Mouse (Mus musculus): ENCODE data around the gene Gm4969.
"Not testable (repeated sequence)": the region's sequence is repeated elsewhere in the genome, so short reads cannot be mapped to it uniquely, and the experiment has no call there.

Gene Gm4969

DNA sequence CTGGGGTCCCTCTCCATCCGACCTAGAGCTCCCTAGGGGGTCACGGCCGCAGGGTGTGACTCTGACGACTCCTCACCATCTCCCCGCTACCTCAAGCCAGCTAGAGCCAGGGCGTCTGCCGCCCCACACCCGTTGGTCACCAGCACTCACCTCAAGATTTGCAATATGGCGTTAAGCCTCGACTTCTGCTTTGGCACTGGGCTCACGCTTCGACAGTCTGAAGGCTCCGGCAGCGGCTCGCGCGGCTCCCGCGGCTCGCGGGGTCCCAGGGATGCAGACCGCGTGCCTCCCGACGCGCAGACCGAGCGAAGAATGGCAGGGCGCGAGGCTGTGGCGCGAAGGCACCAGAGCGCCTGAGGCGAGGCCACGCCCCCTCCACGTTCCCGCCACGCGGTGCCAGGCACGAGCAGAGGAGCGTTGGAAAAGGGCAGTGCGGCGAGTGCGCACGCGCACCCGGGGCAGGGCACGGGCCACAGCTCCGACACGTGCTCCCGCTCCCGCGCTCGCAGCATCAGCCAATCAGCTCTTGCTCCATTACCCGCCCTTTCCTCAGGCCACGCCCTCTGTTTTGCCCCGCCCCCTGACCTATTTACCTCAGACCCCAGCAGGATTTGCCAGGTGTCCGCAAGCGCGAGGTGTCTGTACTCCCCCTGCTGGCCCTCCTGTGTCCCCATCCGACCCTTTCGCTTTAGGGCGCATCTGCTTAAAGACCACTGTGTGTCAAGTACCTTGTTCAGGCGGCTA is at the start of gene Gm4969:
Gene Gm4969 (minus strand): TSS at position 341 of the 744 bp plus-strand sequence.
- peak; percentile 61 to 65 for DNase-seq

DNA sequence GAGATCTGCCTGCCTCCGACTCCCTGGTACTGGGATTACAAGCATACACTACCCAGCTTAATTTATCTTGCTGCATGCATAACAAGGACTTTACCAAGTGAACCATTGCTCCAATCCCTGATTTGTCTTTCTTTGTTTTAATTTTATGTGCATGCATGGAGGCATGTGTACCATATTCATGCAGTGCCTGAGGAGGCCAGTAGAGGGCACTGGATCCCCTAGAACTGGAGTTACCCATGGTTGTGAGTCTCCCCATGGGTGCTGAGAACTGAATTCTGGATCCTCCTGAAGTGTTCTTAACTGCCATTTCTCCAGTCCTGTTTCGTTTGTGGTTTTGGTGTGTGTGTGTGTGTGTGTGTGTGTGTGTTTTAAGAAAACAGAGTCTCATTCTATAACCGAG is 48.8 kb upstream of the Gm4969 start:
- DNase-seq, result no peak

DNA sequence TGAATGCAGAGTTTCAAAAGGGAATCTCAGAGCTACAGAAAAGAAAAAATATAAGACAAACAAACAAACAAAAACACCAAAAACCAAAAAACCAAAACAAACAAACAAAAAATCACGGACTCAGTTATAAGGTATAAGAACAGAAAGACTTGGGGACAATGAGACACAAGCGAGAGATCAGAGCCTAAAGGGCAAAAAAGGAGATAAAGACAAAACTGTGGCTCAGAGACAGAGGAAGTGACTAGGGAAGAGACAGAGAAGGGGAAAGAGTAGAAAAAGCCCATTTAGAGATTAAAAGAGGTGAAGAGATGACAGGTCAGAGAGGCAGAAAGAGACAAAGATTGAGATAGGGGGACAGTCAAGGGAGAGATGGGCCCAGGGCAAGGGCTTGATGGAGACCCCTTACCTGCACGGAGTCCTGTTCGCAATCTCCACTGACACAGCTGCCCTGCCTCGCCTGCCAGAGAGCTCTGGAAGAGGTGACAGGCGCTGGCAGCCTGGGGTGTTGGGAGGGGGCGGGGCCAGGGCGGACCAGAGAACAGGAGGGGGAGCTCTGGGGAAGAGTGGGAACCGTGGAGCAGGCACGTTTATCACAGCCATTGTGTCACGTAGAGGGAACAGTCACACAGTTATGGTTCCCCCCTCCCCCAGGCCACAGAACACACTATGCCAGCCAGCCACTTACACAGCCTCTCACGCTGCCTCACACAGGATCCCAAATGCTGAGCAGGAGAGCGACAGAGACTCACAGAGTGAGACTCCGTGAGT is 47.7 kb upstream of the Gm4969 start, which contains the start of gene Gipr:
Gene Gipr (minus strand): TSS at position 472 of the 768 bp plus-strand sequence.
- no peak for DNase-seq

DNA sequence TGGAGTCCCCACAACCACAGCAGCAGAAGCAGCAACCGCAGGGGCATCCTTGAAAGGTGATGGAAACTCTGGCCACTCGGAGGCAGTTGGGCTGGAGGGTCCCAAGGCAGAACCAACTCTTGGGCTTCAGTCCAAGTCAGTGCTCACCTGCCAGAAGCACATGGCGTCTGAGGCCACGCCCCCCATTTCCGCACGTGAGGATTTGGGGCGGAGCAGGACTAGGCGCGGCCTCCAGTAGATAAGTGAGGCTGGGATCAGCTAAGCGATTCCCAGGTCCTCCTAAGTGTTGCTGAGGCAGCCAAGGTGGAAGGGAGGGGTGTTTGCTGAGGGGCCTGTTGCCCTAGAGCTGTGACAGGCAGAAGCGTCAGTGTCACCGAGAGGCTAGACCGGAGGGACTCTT is 46.8 kb upstream of the Gm4969 start:
- no peak for DNase-seq

DNA sequence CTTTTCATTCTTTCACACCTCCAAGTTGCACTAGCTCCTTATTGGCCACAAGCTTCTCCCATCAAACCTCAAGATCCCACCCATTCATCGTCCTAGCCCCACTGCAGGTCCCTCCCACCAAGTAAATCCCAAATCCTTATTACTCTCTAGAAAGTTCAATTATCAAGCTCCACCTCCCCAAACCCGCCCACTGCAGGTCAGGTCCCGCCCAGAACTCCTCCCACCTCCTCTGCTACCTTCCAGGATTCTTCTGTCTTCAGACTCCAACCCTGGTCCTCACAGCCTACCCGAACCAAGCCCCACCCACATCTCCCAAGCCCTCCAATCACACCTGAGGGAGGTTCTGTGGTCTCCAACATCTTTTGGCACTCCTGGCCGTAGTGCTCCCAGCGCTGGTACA is 46.0 kb upstream of the Gm4969 start:
- DNase-seq, result no peak

DNA sequence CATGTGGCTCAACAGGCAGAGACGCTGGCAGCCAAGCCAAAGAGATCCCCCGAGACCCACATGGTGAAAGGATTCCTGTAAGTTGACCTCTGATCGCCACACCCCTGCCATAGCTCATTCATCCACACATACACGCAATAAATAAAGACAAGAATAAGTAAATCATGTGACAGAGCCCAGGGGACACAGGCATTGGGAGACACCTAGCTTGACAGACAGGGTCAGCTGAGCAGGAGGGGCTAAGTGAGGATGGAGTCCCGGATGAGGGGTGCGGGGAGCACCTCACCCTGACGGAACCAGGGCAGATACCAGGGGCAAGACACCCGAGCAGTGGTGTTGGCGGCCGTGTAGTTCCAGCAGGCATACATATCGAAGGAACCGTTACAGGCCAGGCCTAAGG is 45.6 kb upstream of the Gm4969 start:
- DNase-seq, result no peak

DNA sequence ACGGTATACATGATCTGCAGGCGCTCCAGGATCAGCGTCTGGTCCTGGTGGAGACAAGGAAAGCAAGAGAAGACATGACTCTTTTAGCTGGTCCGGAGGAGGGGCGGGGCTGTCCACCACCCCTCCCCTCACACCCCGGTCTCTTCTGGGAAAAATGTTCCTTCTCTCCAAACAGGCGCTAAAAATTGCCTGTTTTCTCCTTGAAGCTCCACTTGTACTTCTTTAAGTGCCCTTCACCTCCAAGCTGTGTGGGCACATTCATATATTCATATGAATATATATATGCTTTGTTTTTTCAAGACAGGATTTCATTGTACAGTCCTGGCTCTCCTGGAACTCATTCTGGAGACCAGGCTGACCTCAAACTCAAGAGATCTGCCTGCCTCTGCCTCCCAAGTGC is 44.8 kb upstream of the Gm4969 start:
- DNase-seq, result no peak

DNA sequence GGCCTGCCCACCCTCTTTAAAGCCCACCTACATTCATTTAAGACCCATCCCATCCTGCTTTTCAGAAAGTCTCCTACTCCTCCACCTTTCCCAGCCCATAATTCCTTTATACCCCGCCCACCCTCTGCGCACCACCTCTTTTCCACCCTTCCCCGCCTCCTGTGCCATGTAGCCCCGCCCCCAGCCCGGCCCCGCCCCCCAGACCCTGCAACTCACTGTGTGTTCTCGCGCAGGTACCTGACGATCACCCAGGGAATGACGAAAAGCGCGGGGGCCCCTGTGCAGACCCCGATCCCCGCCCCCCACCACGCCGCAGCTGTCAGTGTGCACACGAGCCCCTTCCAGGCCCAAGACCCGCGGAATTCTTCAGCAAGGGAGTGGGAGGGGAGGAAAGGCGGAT is 41.9 kb upstream of the Gm4969 start:
- DNase-seq, result no peak

DNA sequence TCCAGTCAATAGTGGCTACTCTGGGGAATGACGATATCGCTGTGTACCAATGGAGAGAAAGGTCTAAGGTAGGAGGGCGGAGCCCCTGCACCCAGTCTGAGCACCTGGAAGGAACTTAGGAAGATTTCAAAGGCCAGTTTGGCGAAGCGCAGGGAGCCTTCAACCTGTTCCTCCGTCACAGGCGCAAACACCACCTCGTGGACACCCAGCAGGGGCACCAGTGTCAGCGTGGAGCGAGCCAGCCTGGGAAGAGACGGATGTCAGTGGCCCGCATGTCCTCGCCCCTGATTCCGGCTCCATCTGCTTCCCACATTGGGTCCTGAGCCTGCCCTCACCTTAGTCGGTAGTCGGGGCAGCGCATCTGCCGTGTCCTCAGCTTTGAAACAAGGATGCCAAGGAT is 41.2 kb upstream of the Gm4969 start:
- peak in 1 of 2 experiments; percentile 25 for DNase-seq

DNA sequence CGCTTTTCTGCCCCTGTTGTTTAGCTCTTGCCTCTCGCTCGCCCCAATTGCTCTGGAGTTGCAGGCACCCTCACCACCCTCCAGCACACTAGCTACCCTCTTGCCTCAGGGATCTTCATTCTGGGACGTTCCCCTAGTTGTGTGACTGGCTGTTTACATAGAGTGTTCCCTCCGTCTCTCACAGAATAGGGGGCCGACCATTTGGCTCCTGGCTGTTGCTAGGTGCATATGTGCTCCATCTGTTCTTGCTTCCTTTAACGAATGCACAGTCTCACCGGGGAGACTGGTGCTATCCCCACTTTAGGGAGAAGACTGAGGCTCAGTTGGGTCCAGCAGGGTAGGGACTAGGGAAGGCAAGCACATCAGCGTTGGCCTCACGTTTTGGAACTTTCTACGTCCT is 40.4 kb upstream of the Gm4969 start:
- DNase-seq, result no peak

DNA sequence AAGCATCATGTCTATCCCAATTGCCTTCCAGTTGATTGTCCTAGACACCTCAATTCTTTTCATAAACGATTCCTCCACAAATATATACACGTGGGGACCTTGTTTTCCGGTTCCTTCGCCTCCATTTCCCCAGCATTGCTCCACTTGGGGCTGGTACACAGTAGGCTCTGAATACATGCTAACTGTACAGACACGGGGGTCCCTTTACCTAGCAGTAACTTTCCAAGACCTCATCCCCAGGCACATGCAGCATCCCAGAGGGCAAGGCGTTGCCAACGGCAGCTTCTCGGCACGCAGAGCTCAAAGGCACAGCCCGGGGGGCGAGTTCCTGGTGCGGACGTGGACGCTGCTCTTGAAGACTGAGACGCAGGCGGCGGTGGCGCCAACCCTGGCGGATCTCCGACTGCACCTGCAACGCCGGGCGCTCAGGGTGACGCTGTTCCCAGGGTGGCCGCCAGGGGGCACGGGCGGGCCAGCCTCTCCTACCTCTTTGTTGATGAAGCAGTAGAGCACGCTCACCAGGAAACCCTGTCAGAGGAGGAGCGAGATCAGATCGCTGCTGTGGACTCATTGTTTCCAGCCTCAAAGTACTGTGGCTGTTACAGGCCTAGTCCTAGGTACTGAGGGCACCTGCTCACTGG is 39.1 kb upstream of the Gm4969 start:
- peak; percentile 95 to 97 for DNase-seq

DNA sequence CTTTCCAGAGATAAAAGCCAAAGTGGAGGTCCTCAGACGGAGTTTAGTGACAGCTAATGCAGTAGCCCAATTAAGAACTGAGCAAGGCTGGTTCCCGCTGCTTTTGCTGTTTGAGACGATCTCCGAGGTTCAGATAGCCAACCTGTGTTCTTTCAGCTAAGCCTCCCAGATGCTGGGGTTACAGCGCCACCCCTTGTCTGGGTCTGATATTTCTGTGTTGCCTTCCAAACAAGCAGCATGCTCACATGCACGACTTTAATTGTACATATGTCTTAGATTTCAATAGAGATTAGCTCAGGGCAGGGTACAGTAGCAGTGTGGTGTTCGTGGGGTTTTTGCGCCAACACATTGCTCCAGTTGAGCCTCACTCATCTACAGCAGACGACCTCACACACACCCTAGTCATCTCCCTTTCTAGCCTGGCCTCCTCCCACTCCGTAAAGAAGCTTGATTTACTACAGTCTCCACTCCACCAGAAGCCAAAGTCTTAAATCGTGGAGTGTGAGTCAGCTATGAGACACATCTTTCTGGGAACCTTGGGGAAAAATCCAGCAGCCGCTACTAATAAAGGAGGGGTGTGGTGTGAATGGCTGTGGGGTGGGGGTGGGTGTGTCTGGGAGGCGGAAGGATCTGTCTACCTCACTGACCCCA is 37.8 kb upstream of the Gm4969 start:
- peak in 1 of 2 experiments; percentile 25 for DNase-seq

DNA sequence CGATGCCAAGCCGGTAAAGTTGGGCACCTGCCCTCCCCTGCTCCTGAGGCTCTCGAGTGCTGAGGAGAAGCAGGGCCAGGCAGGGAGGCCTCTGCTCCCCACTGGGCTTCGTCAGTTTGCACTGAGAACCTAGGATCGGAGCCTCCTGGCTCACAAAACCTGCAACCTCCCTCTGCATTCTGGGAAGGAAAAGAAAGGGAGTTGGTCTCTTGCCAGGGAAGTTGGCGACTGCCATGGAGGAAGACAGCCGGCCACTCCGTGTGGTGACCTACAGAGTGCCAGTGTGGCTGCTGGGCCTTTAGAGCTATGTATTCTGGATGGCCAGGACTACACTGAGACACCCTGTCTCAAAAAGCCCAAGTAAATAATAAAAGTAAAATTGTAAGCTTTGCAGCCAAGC is 36.6 kb upstream of the Gm4969 start:
- no peak for DNase-seq

DNA sequence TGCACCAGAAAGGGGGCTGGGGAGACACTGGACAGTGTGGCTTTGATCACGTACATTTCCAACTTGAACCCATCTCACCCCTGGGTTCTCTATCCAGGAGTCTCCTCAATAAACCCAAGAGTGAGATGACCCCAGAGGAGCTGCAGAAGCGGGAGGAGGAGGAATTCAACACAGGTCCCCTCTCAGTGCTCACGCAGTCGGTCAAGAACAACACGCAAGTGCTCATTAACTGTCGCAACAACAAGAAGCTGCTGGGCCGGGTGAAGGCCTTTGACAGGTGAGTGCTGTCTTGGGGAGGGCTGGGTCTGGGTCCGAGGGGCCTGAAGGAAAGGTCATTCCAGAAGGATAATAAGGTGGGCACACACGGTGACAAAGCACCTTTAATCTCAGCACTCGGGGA is 33.0 kb upstream of the Gm4969 start:
- not testable (repeated sequence) for DNase-seq

DNA sequence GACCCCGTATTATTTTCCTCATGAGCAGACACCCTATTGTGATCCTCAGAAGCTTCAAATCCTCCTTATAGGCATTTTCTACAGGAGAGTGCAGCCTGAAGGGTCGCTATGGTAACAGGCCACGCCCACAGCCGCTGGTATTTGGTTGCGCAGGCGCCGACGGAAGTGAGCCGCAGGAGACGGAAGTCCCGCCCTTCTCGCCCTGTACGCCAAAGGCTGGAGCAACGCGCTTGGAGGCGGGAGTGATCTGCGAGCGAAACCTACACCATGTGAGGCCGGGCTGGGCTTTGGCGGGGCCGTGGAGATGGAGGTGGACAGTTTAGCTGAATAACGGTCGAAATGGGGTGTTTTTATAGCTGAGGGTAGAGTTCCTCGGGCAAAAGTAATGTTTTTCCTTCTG is 31.5 kb upstream of the Gm4969 start, which contains the start of gene Snrpd2:
Gene Snrpd2 (plus strand): TSS at position 97 of the 400 bp plus-strand sequence.
- DNase-seq, result peak; percentile 97 to 98

DNA sequence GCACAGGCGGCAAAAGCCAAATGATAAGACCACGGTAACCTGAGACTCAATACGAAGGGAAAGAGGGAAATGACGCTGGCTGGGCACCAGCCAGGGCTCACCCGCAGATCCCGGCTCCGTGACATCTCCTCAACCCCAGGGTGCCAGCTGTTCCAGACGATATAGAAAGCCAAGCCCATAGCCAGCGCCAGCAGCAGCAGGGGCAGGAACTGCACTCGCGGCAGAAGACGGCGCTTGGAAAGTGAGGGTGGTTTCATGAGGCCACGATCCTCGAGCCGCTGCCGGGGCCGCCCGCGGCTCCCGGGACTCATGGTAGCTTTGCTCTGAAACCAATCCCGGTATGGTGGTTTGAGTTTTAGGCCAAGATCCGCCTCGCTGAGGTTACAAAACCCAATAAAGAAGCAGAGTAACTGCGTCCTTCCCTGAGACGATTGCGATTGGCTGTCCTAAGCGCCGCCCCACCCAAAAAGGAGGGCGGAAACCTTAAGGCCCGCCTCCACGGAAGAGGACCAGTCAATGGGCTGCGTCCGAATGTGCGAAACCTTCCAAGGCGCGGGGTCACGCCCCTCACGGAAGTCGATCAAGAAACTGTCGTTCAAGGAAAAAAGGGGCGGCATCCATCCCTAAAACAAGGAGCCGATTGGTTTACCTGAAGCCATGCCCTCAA is 30.8 kb upstream of the Gm4969 start, which contains the start of gene Qpctl:
Gene Qpctl (minus strand): TSS at position 417 of the 667 bp plus-strand sequence.
- peak; percentile 96 to 99 for DNase-seq

DNA sequence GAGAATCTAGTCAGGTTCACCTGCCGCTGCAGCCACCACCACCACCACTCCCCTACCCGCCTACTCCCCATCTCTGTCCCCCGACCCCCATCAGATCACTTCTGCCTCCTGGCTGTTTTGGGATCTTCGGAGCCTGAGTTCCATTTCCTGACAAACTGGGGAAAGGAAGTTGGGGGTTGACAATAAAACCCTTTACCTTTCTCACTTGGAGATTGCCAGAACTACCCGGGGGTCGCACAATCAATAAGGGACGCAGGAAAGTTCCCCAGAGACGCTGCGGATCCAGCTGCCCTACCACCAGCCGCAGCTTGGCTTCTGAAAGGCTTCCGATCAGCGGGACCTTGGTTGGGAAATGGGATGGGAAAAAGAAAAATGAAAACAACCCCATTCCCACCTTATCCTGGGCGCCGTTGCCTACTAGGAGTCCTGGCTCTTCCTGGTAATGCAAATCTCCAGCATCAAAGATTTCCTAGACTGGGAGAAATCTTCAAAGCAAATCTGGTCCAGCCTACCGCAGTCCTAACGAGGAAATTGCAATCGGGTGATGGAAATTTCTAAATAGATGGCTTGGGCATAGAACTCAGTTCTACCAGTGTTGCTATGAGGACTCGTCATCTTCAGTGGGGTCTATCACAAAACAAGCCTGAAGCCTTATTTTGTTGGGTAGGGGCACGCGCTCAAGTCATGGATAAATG is 30.2 kb upstream of the Gm4969 start:
- DNase-seq, result no peak

DNA sequence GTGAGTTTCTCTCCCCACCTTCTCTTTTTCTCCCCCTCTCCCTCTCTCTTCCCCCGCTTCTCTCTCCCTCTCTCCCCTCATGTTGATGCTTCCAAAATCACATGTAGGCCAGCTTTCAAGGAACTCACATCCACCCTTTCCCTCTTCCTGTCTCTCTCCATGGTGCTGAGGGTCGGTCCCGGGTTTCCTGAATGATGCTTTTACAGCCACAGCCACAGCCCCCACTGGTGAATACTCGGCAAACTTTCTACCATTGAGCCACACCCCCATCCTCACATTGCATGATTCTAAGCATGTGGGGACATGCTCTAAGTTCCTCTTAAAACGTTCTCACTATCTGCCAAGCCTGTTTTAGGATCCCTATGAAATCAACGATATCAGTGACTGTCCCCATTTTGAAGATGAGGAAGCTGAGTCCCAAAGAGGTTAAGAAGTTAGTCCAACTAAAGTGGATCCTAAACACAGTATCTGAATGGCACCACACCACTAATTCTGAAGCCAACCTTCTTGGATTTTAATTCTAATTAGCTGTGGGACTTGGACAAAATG is 29.4 kb upstream of the Gm4969 start:
- no peak for DNase-seq

DNA sequence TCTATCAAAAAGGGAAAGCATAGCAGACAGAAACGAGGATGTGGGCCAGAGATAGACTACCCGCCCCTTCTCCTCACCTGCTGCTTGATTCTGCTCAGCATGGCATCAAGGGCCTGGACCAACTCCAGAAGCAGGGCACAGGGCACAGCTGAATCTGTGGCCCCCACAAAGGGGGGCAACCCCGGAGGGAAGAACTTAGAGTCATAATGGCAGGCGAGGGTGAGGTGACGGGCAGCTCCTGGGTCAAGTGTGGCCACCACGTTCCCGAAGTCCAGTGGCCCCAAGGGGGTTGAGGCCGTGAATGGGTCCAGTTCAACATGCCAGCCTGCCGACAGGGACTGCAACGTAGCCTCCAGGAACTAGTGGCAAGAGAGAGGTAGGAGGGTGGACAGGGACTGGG is 28.6 kb upstream of the Gm4969 start:
- no peak for DNase-seq

DNA sequence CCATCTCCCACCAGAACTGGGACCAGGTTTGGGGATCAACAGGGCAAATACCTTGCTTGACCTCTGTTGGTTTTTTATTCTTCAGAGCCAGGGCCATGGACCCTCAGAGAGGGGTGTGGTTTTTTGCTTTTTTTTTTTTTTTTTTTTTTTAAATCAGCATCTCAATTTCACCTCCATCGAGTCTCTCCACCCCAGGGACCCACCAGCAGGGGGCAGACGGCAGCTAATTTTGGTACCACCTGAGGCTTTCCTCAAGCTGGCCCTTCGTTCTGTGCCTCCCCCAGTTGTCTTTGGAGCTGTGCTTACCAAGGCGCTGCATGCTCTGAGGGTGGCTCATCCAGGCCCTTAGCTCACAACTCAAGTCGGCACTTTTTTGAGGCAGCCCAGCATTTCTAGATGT is 19.2 kb upstream of the Gm4969 start:
- peak; percentile 44 to 49 for DNase-seq

DNA sequence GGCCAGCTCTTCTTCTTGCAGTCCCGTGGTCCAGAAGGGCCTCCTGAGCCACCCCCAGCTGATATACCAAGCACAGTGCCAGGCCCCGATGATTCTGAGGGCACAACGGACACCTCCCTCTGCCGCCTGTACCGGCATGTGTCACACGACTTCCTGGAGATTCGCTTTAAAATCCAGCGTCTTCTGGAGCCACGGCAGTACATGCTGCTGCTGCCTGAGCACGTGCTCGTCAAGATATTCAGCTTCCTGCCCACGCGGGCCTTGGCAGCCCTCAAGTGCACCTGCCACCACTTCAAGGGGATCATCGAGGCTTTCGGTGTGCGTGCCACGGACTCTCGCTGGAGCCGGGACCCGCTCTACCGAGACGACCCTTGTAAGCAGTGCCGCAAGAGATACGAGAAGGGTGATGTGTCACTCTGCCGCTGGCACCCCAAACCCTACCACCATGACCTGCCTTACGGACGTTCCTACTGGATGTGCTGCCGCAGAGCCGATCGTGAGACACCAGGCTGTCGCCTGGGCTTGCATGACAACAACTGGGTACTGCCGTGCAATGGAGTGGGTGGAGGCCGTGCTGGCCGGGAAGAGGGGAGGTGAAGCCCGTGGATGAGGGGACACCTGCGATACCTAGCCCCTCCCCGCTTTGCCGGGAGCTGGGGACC is 18.6 kb upstream of the Gm4969 start:
- DNase-seq, result no peak

All from cerebellum, adult 18-20 months (tissue).